In the genomic region with DNA sequence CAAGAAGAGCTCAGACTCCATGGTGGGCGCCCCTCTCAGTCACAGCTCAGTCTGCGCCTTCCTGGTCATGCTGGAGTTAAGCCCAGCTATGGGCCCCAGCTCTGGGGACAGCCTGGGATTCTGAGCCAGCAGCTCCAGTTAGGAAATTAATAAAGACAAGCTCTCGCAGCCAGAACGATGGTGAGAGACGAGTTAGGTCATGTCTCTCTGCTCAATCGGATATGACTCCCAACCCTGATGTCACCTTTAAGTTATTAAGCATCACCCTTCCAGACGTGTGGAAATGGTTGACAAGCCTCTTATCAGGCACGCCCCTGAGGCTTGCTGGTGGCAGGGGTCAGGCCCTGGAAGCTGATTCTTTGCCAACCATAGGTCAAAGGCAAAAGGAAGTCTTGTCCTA, we compare ENCODE assay signal across 9 mouse cellular contexts. TPM values are rescaled to one million over a fixed set of nuclear protein-coding genes. Genes with fewer than 3 reads are reported as not detected.
A peak's percentile ranks its signal among the peaks of the same experiment; 100 is the strongest.
DNase-seq lines count a peak whose midpoint lies in the region; ATAC-seq lines count a peak whose summit lies in the region.
"Had no signal": no experiment of that assay in that cellular context is flagged by ENCODE, and none has a peak within 500 bp of the region (broad histone marks: within the 10 kb centered on the region; RNA-seq: fewer than 3 reads in every experiment).

No protein-coding gene starts in this region.

- 28% methylated on average over 8 of the region's 8 CpGs for WGBS in embryonic facial prominence, embryonic 14.5 days
- WGBS in midbrain, embryonic 16.5 days = 76% methylated on average over 8 of the region's 8 CpGs

- peak; percentile 53 for DNase-seq in adrenal gland, adult 2 months
- no peak for DNase-seq in adrenal gland, postnatal 4 days (ENCODE audit: low spot score in 2 of 2)
- DNase-seq in kidney, postnatal 10 days = peak; percentile 43
- no peak for DNase-seq in kidney, adult 18-20 months
- peak; percentile 53 for DNase-seq in embryonic facial prominence, embryonic 14.5 days (ENCODE audit: low spot score)
- DNase-seq in kidney, postnatal 14 days = peak; percentile 48
- DNase-seq in frontal cortex, postnatal 14 days (ENCODE audit: low spot score in 2 of 2) = no peak
- DNase-seq: cerebellum, postnatal 14 days had no signal

- peaks cover 25% of the 10 kb centered on the region for H3K4me1 ChIP-seq in embryonic facial prominence, embryonic 14.5 days (ENCODE audit: control insufficient read depth, insufficient read depth, low read length)
- H3K4me1 ChIP-seq in midbrain, embryonic 16.5 days (ENCODE audit: control insufficient read depth, insufficient read depth, low read length) = peaks cover 4% of the 10 kb centered on the region; the same call in 1 of the 2 replicates

- peak; percentile 22; the same call in 1 of the 2 replicates for ATAC-seq in embryonic facial prominence, embryonic 14.5 days (ENCODE audit: low read depth)
- no peak for ATAC-seq in midbrain, embryonic 16.5 days

- no peak overlapping the region for H3K4me3 ChIP-seq in embryonic facial prominence, embryonic 14.5 days (ENCODE audit: low read depth, low read length)
- no peak overlapping the region for H3K4me3 ChIP-seq in midbrain, embryonic 16.5 days (ENCODE audit: low read depth, low read length)

- H3K9me3 ChIP-seq in embryonic facial prominence, embryonic 14.5 days (ENCODE audit: control insufficient read depth, low read length) = no peaks in the 10 kb centered on the region
- H3K9me3 ChIP-seq in midbrain, embryonic 16.5 days (replicated peaks; ENCODE audit: control insufficient read depth, low read length, poor library complexity, severe bottlenecking) = no peaks in the 10 kb centered on the region

- H3K27ac ChIP-seq in embryonic facial prominence, embryonic 14.5 days (replicated peaks; ENCODE audit: low read depth, low read length) = no peak overlapping the region
- no peak overlapping the region for H3K27ac ChIP-seq in midbrain, embryonic 16.5 days (ENCODE audit: low read length)

- no peaks in the 10 kb centered on the region for H3K27me3 ChIP-seq in embryonic facial prominence, embryonic 14.5 days (replicated peaks; ENCODE audit: control insufficient read depth, insufficient read depth, low read length)
- no peaks in the 10 kb centered on the region for H3K27me3 ChIP-seq in midbrain, embryonic 16.5 days (ENCODE audit: control insufficient read depth, insufficient read depth, low read depth, low read length)

- no peaks in the 10 kb centered on the region for H3K36me3 ChIP-seq in embryonic facial prominence, embryonic 14.5 days (ENCODE audit: control insufficient read depth, insufficient read depth, low read length)
- no peaks in the 10 kb centered on the region for H3K36me3 ChIP-seq in midbrain, embryonic 16.5 days (ENCODE audit: control insufficient read depth, insufficient read depth, low read length)

- H3K4me2 ChIP-seq in embryonic facial prominence, embryonic 14.5 days (ENCODE audit: low read depth, low read length) = no peak overlapping the region
- no peak overlapping the region for H3K4me2 ChIP-seq in midbrain, embryonic 16.5 days (ENCODE audit: low read length)

- H3K9ac ChIP-seq in embryonic facial prominence, embryonic 14.5 days (ENCODE audit: low read depth, low read length) = peak overlapping the region; percentile 10; the same call in 1 of the 2 replicates
- no peak overlapping the region for H3K9ac ChIP-seq in midbrain, embryonic 16.5 days (ENCODE audit: low read depth, low read length)

RNA-seq across cellular contexts. Expression of gene Meox1, which starts 20.3 kb away (rescaled TPM):
- total RNA-seq in adrenal gland, adult 2 months (2021) = 1 to 10 TPM; 1.4 to 5.3 TPM
- 0.57 and 1.2 TPM in 2 replicates for polyA plus RNA-seq in adrenal gland, adult 2 months (2012; rRNA removed)
- 1 to 10 TPM; 7.1 to 7.8 TPM for total RNA-seq in adrenal gland, postnatal 4 days (2021)
- 12.7 and 16.7 TPM in 2 replicates for polyA plus RNA-seq in embryonic facial prominence, embryonic 14.5 days (2014; fragmentation: Nextera tagmentation; extraction: Ambion mirVana)
- 0.80 and 0.89 TPM in 2 replicates for polyA plus RNA-seq in midbrain, embryonic 16.5 days (2015; fragmentation: Nextera tagmentation; extraction: Ambion mirVana)

Comparison
In these comparisons a context has a peak if more than half of its experiments do, and no peak if none do; other contexts are left out.
1. DNase-seq: peak in adrenal gland, adult 2 months (single experiment), kidney, postnatal 10 days (single experiment), embryonic facial prominence, embryonic 14.5 days (single experiment) and kidney, postnatal 14 days (single experiment); none in adrenal gland, postnatal 4 days (0 of 2), kidney, adult 18-20 months (single experiment) and frontal cortex, postnatal 14 days (0 of 2).